Mouse (Mus musculus) Patski (cell line): ENCODE data around the gene Plcl1. TPM values are rescaled to one million over a fixed set of nuclear protein-coding genes. Genes with fewer than 3 reads are reported as not detected.

ENCODE experiments used
- ATAC-seq: fragments of 100-300 bp; one replicate; pipeline ENCODE4 v1.8.0; 2021
- CTCF ChIA-PET: fragments of 350-600 bp; sonication (Branson Sonifier 250); formaldehyde crosslinking; loops from one replicate; lab custom pipeline; 2022; ENCODE audit warnings: inconsistent platforms; lab: Charles Lee
- POLR2A ChIA-PET: fragments of 350-600 bp; sonication (Branson Sonifier 250); formaldehyde crosslinking; loops from one replicate; lab custom pipeline; 2022; ENCODE audit warnings: antibody characterized with exemption, inconsistent platforms; lab: Charles Lee
- DNase-seq: peaks from one replicate; pipeline ENCODE4 v3.0.0-alpha.2; 2011; ENCODE audit warnings: low read depth, low spot score
- H3K27me3 ChIP-seq: fragments of 371-371 bp; one replicate; pipeline ENCODE4 v1.5.1; 2021
- CTCF ChIP-seq: fragments of 100-300 bp; IDR thresholded peaks from one replicate; pipeline ENCODE4 v1.5.1; 2021
- in situ Hi-C: fragments of 300-500 bp; cut with MboI; formaldehyde crosslinking; loops from 3 replicates; pipeline ENCODE4 v1.11.1; 2018; ENCODE audit warnings: low pct_unique_long_range_greater_than_20kb, mixed read lengths
- polyA plus RNA-seq: library from polyadenylated mRNA; unstranded; gene quantifications from one replicate; pipeline ENCODE4 v1.2.3, GENCODE M21; 2021

Plcl1 gene
- polyA plus RNA-seq, 1 experiment from 2014 or later: 15.2 TPM

- CTCF ChIA-PET: interaction anchor here (1.5 kb wide), 1 partner anchor 341 kb away, joined by 3 read pairs; no protein-coding TSS in a partner anchor
These were observed 344.0 kb downstream of the Plcl1 start for GRCm38 (mm10) chr1:55749770-55750169.

GRCm38 (mm10) chr1:55755742-55756141, 350.0 kb downstream of the Plcl1 start:
- in situ Hi-C loops: no loop called here
- POLR2A ChIA-PET: no interaction called here
- TF ChIP-seq CTCF: peak; percentile 82

More at GRCm38 (mm10) chr1:55749770-55750169, 344.0 kb downstream of the Plcl1 start:
- DNase-seq: no peak
- TF ChIP-seq CTCF: no peak
- POLR2A ChIA-PET: no interaction called here
- ATAC-seq: no peak
- in situ Hi-C loops: no loop called here
- no peaks in the 10 kb centered on the region for H3K27me3 ChIP-seq

GRCm38 (mm10) chr1:55762284-55762683, 356.6 kb downstream of the Plcl1 start:
- POLR2A ChIA-PET: no interaction called here
- H3K27me3 ChIP-seq: no peaks in the 10 kb centered on the region
- CTCF ChIA-PET: no interaction called here
- DNase-seq: no peak
- no peak for TF ChIP-seq CTCF
- no peak for ATAC-seq
- in situ Hi-C loops: no loop called here

More at GRCm38 (mm10) chr1:55755742-55756141, 350.0 kb downstream of the Plcl1 start:
- H3K27me3 ChIP-seq: no peaks in the 10 kb centered on the region
- no peak for DNase-seq
- no peak for ATAC-seq
- CTCF ChIA-PET: interaction anchor here (0.9 to 1.4 kb wide), 6 partner anchors 10 to 352 kb away, joined by 3 to 9 read pairs (median 4); no protein-coding TSS in a partner anchor

- ChIA-PET CTCF (no interaction called here), POLR2A (no interaction called here)
- ATAC-seq (no peak), DNase-seq (no peak)
- TF ChIP-seq CTCF: no peak
- H3K27me3 ChIP-seq: no peaks in the 10 kb centered on the region
- in situ Hi-C loops: no loop called here
These were observed 357.4 kb downstream of the Plcl1 start for GRCm38 (mm10) chr1:55763171-55763570.

- no peak for DNase-seq
- ChIA-PET POLR2A (no interaction called here), CTCF (interaction anchor here (1.1 kb wide), 1 partner anchor 11 kb away, joined by 3 read pairs; no protein-coding TSS in a partner anchor)
- TF ChIP-seq CTCF: no peak
- no peaks in the 10 kb centered on the region for H3K27me3 ChIP-seq
- in situ Hi-C loops: no loop called here
- no peak for ATAC-seq
These were observed 361.0 kb downstream of the Plcl1 start for GRCm38 (mm10) chr1:55766743-55767142.

GRCm38 (mm10) chr1:55770072-55770785, 364.5 kb downstream of the Plcl1 start:
- H3K27me3 ChIP-seq: no peaks in the 10 kb centered on the region
- ATAC-seq (no peak), DNase-seq (no peak)
- CTCF ChIA-PET: no interaction called here
- in situ Hi-C loops: no loop called here
- POLR2A ChIA-PET: no interaction called here
- no peak for TF ChIP-seq CTCF

GRCm38 (mm10) chr1:55792817-55793216, 387.1 kb downstream of the Plcl1 start:
- ATAC-seq (no peak), DNase-seq (no peak)
- in situ Hi-C loops: no loop called here
- H3K27me3 ChIP-seq: no peaks in the 10 kb centered on the region
- CTCF ChIA-PET: no interaction called here
- TF ChIP-seq CTCF: no peak
- POLR2A ChIA-PET: no interaction called here

Other genes with a start within 250 kb of the Plcl1 start
- 3.8 TPM for gene Rftn2, start 179.1 kb upstream of the Plcl1 start, polyA plus RNA-seq
- 2.8 TPM for gene Mars2, start 168.7 kb upstream of the Plcl1 start, polyA plus RNA-seq
- gene Boll, start 42.5 kb upstream of the Plcl1 start, polyA plus RNA-seq: not detected